Mouse (Mus musculus) cortical plate, adult 2 months (tissue): ENCODE data around the gene Ndufv3.

Experiments used
- CTCF ChIP-seq: fragments of 200-500 bp; IDR thresholded peaks from 2 replicates; pipeline ENCODE4 v1.5.1; 2011; ENCODE audit warnings: mild to moderate bottlenecking, control low read depth, low read length; ENCODE audit not compliant: insufficient read depth; ENCODE audit errors: extremely low read depth
- POLR2A ChIP-seq: fragments of 200-500 bp; IDR thresholded peaks from 2 replicates; pipeline ENCODE4 v1.6.1; 2011; ENCODE audit warnings: mild to moderate bottlenecking, low read length, control low read depth; ENCODE audit not compliant: insufficient read depth; ENCODE audit errors: extremely low read depth

- TF ChIP-seq CTCF: no peak
- peak; percentile 84 for TF ChIP-seq POLR2A
Measured at GRCm38 (mm10) chr17:31564015-31564857, 44.3 kb downstream of the Ndufv3 start, which contains the start of gene Pknox1.
